Mouse (Mus musculus) forebrain, embryonic 15.5 days (tissue): Measurements from ENCODE around the gene Grb7. TPM values are rescaled to one million over a fixed set of nuclear protein-coding genes. Genes with fewer than 3 reads are reported as not detected.

Source experiments
- ATAC-seq: fragments of 200-750 bp; cut with Nextera tagmentation; replicated peaks from 2 replicates; pipeline ENCODE4 v1.8.0; 2017; ENCODE audit warnings: mild to moderate bottlenecking, moderate TSS enrichment, moderate library complexity
- H3K27ac ChIP-seq: fragments of 300-500 bp; sonication (generic); replicated peaks from 2 replicates; pipeline ENCODE4 v1.5.1; 2015; ENCODE audit warnings: mild to moderate bottlenecking, inconsistent platforms
- H3K27me3 ChIP-seq: fragments of 300-500 bp; sonication (generic); 2 replicates; pipeline ENCODE4 v1.6.1; 2015; ENCODE audit warnings: inconsistent platforms
- H3K36me3 ChIP-seq: fragments of 300-500 bp; sonication (generic); 2 replicates; pipeline ENCODE4 v1.6.1; 2015; ENCODE audit warnings: mild to moderate bottlenecking, inconsistent platforms
- H3K4me1 ChIP-seq: fragments of 300-500 bp; sonication (generic); 2 replicates; pipeline ENCODE4 v1.6.1; 2015; ENCODE audit warnings: inconsistent platforms
- H3K4me2 ChIP-seq: fragments of 300-500 bp; sonication (generic); replicated peaks from 2 replicates; pipeline ENCODE4 v1.6.1; 2015; ENCODE audit warnings: mild to moderate bottlenecking, inconsistent platforms
- H3K4me3 ChIP-seq: fragments of 300-500 bp; sonication (generic); 2 replicates; pipeline ENCODE4 v1.5.1; 2015; ENCODE audit warnings: mild to moderate bottlenecking, inconsistent platforms
- H3K9ac ChIP-seq: fragments of 300-500 bp; sonication (generic); replicated peaks from 2 replicates; pipeline ENCODE4 v1.6.1; 2015; ENCODE audit warnings: mild to moderate bottlenecking, inconsistent platforms
- H3K9me3 ChIP-seq: fragments of 300-500 bp; sonication (generic); 2 replicates; pipeline ENCODE4 v1.6.1; 2016; ENCODE audit warnings: inconsistent platforms
- WGBS: fragments of 180-500 bp; shearing (Covaris S2); methylation state at CpG from one replicate; pipeline ENCODE4 v1.1.7; 2015; ENCODE audit warnings: mixed read lengths; 5-methylcytosine and 5-hydroxymethylcytosine counted together
- polyA plus RNA-seq: library from polyadenylated mRNA; unstranded; fragments of >200 nt; fragmentation: Nextera tagmentation; extraction: Ambion mirVana; gene quantifications from 2 replicates; pipeline ENCODE4 v1.2.1, GENCODE M21; 2015

Grb7 gene
- polyA plus RNA-seq, 1 experiment from 2014 or later, result 0.61 TPM

GRCm38 (mm10) chr11:98492959-98493358 is 46.8 kb downstream of the Grb7 start:
- ATAC-seq, result no peak
- H3K27ac ChIP-seq, result no peak overlapping the region
- no peak overlapping the region for H3K9ac ChIP-seq
- H3K9me3 ChIP-seq, result no peaks in the 10 kb centered on the region
- peaks cover 8% of the 10 kb centered on the region; the same call in 1 of the 2 replicates for H3K4me1 ChIP-seq
- 23% methylated on average over 7 of the region's 7 CpGs for WGBS
- no peak overlapping the region for H3K4me3 ChIP-seq
- H3K36me3 ChIP-seq, result no peaks in the 10 kb centered on the region
- H3K4me2 ChIP-seq, result no peak overlapping the region
- peaks cover 12% of the 10 kb centered on the region; the same call in 1 of the 2 replicates for H3K27me3 ChIP-seq

- no peak for ATAC-seq
- WGBS, result 74% methylated on average over 9 of the region's 9 CpGs
- no peaks in the 10 kb centered on the region for H3K9me3 ChIP-seq
- H3K4me3 ChIP-seq, result no peak overlapping the region
- H3K4me1 ChIP-seq, result peaks cover 12% of the 10 kb centered on the region; the same call in 1 of the 2 replicates
- H3K27me3 ChIP-seq, result peaks cover 16% of the 10 kb centered on the region; the same call in 1 of the 2 replicates
- no peak overlapping the region for H3K9ac ChIP-seq
- H3K36me3 ChIP-seq, result no peaks in the 10 kb centered on the region
- no peak overlapping the region for H3K4me2 ChIP-seq
- H3K27ac ChIP-seq, result no peak overlapping the region
These were observed 47.2 kb downstream of the Grb7 start for GRCm38 (mm10) chr11:98493394-98493793.

- Histone ChIP-seq H3K9ac (no peak overlapping the region), H3K27me3 (peaks cover 13% of the 10 kb centered on the region; the same call in 1 of the 2 replicates), H3K9me3 (no peaks in the 10 kb centered on the region), H3K36me3 (no peaks in the 10 kb centered on the region), H3K4me3 (no peak overlapping the region), H3K4me1 (peaks cover 12% of the 10 kb centered on the region; the same call in 1 of the 2 replicates), H3K27ac (no peak overlapping the region), H3K4me2 (no peak overlapping the region)
- no peak for ATAC-seq
- 95% methylated on average over 5 of the region's 5 CpGs for WGBS
These were observed 49.1 kb downstream of the Grb7 start for GRCm38 (mm10) chr11:98495176-98495719.

GRCm38 (mm10) chr11:98497388-98498288 is 51.4 kb downstream of the Grb7 start:
- Histone ChIP-seq H3K36me3 (no peaks in the 10 kb centered on the region), H3K27ac (no peak overlapping the region), H3K27me3 (peaks cover 15% of the 10 kb centered on the region; the same call in 1 of the 2 replicates), H3K4me2 (peak overlapping the region; percentile 10), H3K4me3 (no peak overlapping the region), H3K4me1 (peaks cover 12% of the 10 kb centered on the region; the same call in 1 of the 2 replicates), H3K9me3 (no peaks in the 10 kb centered on the region), H3K9ac (no peak overlapping the region)
- WGBS, result 16% methylated on average over 22 of the region's 22 CpGs
- no peak for ATAC-seq

GRCm38 (mm10) chr11:98504926-98505325 is 58.7 kb downstream of the Grb7 start:
- Histone ChIP-seq H3K27ac (no peak overlapping the region), H3K4me3 (no peak overlapping the region), H3K4me1 (0 out of 2 replicates have a peak, but pooled peaks cover 3% of the 10 kb centered on the region), H3K36me3 (no peaks in the 10 kb centered on the region), H3K9ac (no peak overlapping the region), H3K4me2 (no peak overlapping the region), H3K9me3 (no peaks in the 10 kb centered on the region), H3K27me3 (peaks cover 3% of the 10 kb centered on the region; the same call in 1 of the 2 replicates)
- WGBS, result 71% methylated on average over 3 of the region's 3 CpGs
- ATAC-seq, result no peak

Other genes starting within 250 kb of the Grb7 start
- gene Cdk12, start 243.3 kb upstream of the Grb7 start, polyA plus RNA-seq, result 13.6 and 15.8 TPM in 2 replicates
- gene Neurod2, start 116.7 kb upstream of the Grb7 start, polyA plus RNA-seq, result 142 and 148 TPM in 2 replicates
- 49.6 and 60.4 TPM in 2 replicates for gene Ppp1r1b, start 98.0 kb upstream of the Grb7 start, polyA plus RNA-seq
- gene Stard3, start 88.0 kb upstream of the Grb7 start, polyA plus RNA-seq, result 53.2 and 56.5 TPM in 2 replicates
- gene Tcap, start 62.6 kb upstream of the Grb7 start, polyA plus RNA-seq, result 0.18 and 0.20 TPM in 2 replicates
- gene Pnmt, start 59.9 kb upstream of the Grb7 start, polyA plus RNA-seq, result 0.42 and 0.70 TPM in 2 replicates
- 6.5 and 7.7 TPM in 2 replicates for gene Pgap3, start 45.9 kb upstream of the Grb7 start, polyA plus RNA-seq
- gene Erbb2, start 33.9 kb upstream of the Grb7 start, polyA plus RNA-seq, result 6.1 and 6.2 TPM in 2 replicates
- gene Mien1, start 7.4 kb upstream of the Grb7 start, polyA plus RNA-seq, result 259 and 263 TPM in 2 replicates
- gene Ikzf3, start 99.6 kb downstream of the Grb7 start, polyA plus RNA-seq, result 0.10 TPM in 1 of 2 replicates, not detected in the other
- gene Zpbp2, start 104.7 kb downstream of the Grb7 start, polyA plus RNA-seq, result 0.10 TPM in 1 of 2 replicates, not detected in the other
- 106 and 115 TPM in 2 replicates for gene Ormdl3, start 141.0 kb downstream of the Grb7 start, polyA plus RNA-seq
- gene Lrrc3c, start 151.9 kb downstream of the Grb7 start, polyA plus RNA-seq, result not detected in 2 replicates
- 0.52 and 0.83 TPM in 2 replicates for gene Gm12355, start 179.3 kb downstream of the Grb7 start, polyA plus RNA-seq
- gene Gsdma3, start 180.0 kb downstream of the Grb7 start, polyA plus RNA-seq, result not detected in 2 replicates
- not detected in 2 replicates for gene Gsdma2, start 200.4 kb downstream of the Grb7 start, polyA plus RNA-seq
- not detected in 2 replicates for gene Gsdma, start 218.0 kb downstream of the Grb7 start, polyA plus RNA-seq
- 209 and 213 TPM in 2 replicates for gene Psmd3, start 236.2 kb downstream of the Grb7 start, polyA plus RNA-seq